Mouse (Mus musculus) cortical plate, adult 2 months (tissue): ENCODE measurements around the gene Csf3. TPM values are rescaled to one million over a fixed set of nuclear protein-coding genes. Genes with fewer than 3 reads are reported as not detected.
A peak's percentile ranks its signal among the peaks of the same experiment; 100 is the strongest.

Experiments used
- H3K27ac ChIP-seq: fragments of 200-500 bp; 2 replicates; pipeline ENCODE4 v1.5.1; 2012; ENCODE audit warnings: low read length, control low read depth, inconsistent platforms; ENCODE audit not compliant: insufficient read depth
- H3K4me1 ChIP-seq: fragments of 200-500 bp; 2 replicates; pipeline ENCODE4 v1.6.1; 2011; ENCODE audit warnings: low read length; ENCODE audit not compliant: control insufficient read depth, insufficient read depth
- H3K4me3 ChIP-seq: fragments of 200-500 bp; 2 replicates; pipeline ENCODE4 v1.5.1; 2011; ENCODE audit warnings: mild to moderate bottlenecking, low read length, control low read depth; ENCODE audit not compliant: insufficient read depth
- CTCF ChIP-seq: fragments of 200-500 bp; IDR thresholded peaks from 2 replicates; pipeline ENCODE4 v1.5.1; 2011; ENCODE audit warnings: mild to moderate bottlenecking, control low read depth, low read length; ENCODE audit not compliant: insufficient read depth; ENCODE audit errors: extremely low read depth
- POLR2A ChIP-seq: fragments of 200-500 bp; IDR thresholded peaks from 2 replicates; pipeline ENCODE4 v1.6.1; 2011; ENCODE audit warnings: mild to moderate bottlenecking, low read length, control low read depth; ENCODE audit not compliant: insufficient read depth; ENCODE audit errors: extremely low read depth
- polyA plus RNA-seq: library from polyadenylated mRNA; depleted of rRNA; stranded (reverse); fragments of >200 nt; gene quantifications from 2 replicates; pipeline ENCODE4 v1.2.3, GENCODE M21; 2012

The Csf3 gene
- polyA plus RNA-seq, 1 experiment: 0.08 TPM

DNA sequence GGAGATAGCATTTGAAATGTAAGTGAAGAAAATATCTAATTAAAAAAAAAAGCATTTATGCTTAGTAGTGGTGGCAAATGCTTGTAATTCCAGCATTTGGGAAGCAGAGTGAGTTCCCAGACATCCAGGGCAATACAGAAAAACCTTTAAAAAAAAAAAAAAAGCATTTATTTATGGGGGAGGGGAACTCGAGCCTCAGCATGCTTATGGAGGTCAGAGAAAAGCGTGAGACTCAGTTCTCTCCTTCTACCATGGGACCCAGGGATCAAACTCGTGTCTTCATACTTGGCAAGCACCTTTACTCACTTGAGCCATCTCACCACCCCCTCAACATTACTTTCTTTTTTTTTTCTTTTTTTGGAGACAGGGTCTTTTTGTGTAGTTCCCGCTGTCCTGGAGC lies 19.9 kb upstream of the Csf3 start:
- Histone ChIP-seq H3K27ac (no peak overlapping the region), H3K4me3 (no peak overlapping the region), H3K4me1 (no peaks in the 10 kb centered on the region)
- no peak for TF ChIP-seq POLR2A
- no peak for TF ChIP-seq CTCF

GRCm38 (mm10) chr11:98681786-98682745 lies 19.0 kb upstream of the Csf3 start, which contains the start of gene Psmd3:
TSS of gene Psmd3 (plus strand) at chr11:98682554.
- TF ChIP-seq CTCF (no peak; the same call in 1 of the 2 replicates), POLR2A (peak; percentile 81)
- H3K27ac ChIP-seq: peak within 1 kb of the TSS; percentile 4; the same call in 1 of the 2 replicates
- peak within 1 kb of the TSS; percentile 97 for H3K4me3 ChIP-seq
- H3K4me1 ChIP-seq: no peaks in the 10 kb centered on the region

DNA sequence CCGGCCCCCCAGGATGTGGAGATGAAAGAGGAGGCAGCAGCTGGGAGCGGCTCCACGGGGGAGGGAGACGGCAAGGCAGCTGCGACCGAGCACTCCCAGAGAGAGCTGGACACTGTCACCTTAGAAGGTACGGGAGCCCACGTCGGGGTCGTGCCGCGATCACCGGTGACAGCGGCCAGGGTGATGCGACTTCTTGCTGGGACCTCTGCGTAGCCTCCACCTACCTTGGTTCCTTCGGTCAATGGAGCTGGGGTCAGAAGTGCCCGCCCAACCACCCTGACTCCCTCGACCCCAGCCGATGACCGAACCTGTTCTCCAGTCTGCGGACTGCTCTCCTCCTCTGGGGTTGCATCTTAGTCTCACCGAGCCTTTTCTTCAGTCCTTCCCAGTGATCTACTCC lies 18.3 kb upstream of the Csf3 start:
- TF ChIP-seq POLR2A (no peak), CTCF (no peak)
- Histone ChIP-seq H3K4me1 (no peaks in the 10 kb centered on the region), H3K4me3 (peak overlapping the region; percentile 97), H3K27ac (peak overlapping the region; percentile 4; the same call in 1 of the 2 replicates)

DNA sequence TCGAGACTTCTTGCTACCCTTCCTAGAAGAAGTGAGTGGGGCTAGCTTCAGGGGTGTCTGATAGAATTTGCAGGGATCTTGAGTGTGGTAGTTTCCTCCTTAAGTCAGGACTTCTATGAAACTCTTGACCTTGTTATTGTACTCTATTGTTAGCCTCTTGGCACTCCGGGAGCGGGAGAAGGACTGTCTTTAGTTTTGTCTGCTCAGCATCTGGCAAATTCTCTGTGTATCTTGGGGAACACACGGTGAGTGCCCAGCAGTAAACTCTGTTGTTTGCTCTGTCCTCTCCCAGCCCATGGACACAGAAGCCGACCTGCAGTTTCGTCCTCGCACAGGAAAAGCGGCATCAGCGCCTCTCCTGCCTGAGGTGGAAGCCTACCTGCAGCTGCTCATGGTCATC lies 15.4 kb upstream of the Csf3 start:
- H3K27ac ChIP-seq: no peak overlapping the region
- no peak overlapping the region for H3K4me3 ChIP-seq
- TF ChIP-seq POLR2A (no peak), CTCF (no peak)
- H3K4me1 ChIP-seq: no peaks in the 10 kb centered on the region

DNA sequence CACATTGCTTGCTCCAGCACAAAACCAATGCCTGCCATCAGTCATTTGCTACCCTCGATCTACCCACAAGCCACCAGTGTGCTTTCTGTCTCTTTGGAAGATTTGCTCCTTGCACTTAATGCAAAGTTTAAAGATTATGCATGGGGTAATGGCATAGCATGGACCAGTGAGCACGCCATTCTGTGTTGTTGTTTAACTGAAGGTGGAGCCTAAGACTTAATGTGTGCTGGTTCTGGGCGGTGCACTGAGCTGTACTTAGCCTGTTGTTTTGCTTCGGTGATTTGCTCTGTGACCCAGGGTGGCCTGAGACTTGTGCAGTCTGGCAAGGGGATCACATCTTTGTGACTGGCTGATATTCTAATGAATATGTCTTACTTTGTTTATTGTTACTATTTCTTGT lies 14.1 kb upstream of the Csf3 start:
- Histone ChIP-seq H3K4me1 (no peaks in the 10 kb centered on the region), H3K27ac (no peak overlapping the region), H3K4me3 (no peak overlapping the region)
- TF ChIP-seq CTCF (no peak), POLR2A (no peak)

- TF ChIP-seq POLR2A (no peak), CTCF (no peak)
- Histone ChIP-seq H3K4me1 (no peaks in the 10 kb centered on the region), H3K27ac (no peak overlapping the region), H3K4me3 (no peak overlapping the region)
These were observed 13.1 kb upstream of the Csf3 start for GRCm38 (mm10) chr11:98688009-98688408.

- Histone ChIP-seq H3K4me1 (no peaks in the 10 kb centered on the region), H3K27ac (no peak overlapping the region), H3K4me3 (no peak overlapping the region)
- TF ChIP-seq CTCF: no peak
- no peak for TF ChIP-seq POLR2A
These were observed 7.9 kb upstream of the Csf3 start for GRCm38 (mm10) chr11:98693201-98693600.

GRCm38 (mm10) chr11:98693746-98694145 lies 7.3 kb upstream of the Csf3 start:
- H3K27ac ChIP-seq: no peak overlapping the region
- H3K4me3 ChIP-seq: no peak overlapping the region
- no peak for TF ChIP-seq CTCF
- TF ChIP-seq POLR2A: no peak
- no peaks in the 10 kb centered on the region for H3K4me1 ChIP-seq

DNA sequence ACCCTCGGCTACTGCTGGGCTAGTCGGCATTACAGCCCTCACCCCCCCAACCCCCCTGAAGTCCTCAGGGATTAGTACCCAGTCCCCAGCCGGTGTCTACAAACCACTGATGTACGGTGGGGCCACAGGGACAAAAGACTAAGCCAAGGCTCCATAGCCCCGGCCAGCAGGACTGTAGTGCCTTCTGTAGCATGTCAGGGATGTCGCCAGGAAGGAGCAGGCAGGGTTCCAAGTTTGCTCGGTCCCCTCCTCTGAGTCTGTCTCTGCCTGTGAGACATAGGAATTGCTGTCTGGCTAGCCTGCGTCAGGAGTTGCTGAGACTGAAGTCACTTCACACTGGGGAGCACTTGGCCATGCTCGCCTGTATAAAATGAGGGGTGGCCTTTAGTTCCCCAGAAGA lies 6.8 kb upstream of the Csf3 start:
- Histone ChIP-seq H3K4me3 (no peak overlapping the region), H3K4me1 (no peaks in the 10 kb centered on the region), H3K27ac (no peak overlapping the region)
- TF ChIP-seq CTCF (no peak), POLR2A (no peak)

DNA sequence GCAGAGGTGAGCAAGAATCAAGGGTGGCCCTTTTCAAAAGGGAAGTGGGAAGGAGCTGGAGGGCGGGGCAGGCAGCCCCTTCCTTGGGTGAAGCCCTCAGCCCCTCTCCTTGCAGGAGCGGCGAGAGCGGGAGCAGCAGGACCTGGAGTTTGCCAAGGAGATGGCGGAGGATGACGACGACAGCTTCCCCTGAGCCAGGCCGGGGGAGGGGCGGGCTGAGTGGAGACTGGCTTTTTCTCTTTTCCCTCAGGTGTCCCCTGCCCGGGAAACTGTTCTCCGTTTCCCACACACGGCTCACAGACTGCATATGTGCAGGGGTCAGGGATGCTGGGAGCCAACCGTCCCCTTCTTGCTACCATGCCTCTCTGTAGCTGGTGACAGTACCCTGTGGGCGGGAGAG lies 5.7 kb upstream of the Csf3 start:
- no peaks in the 10 kb centered on the region for H3K4me1 ChIP-seq
- H3K4me3 ChIP-seq: no peak overlapping the region
- no peak overlapping the region for H3K27ac ChIP-seq
- no peak for TF ChIP-seq CTCF
- TF ChIP-seq POLR2A: no peak
